Comparison of ENCODE assay signal across 17 mouse cellular contexts in the genomic region with DNA sequence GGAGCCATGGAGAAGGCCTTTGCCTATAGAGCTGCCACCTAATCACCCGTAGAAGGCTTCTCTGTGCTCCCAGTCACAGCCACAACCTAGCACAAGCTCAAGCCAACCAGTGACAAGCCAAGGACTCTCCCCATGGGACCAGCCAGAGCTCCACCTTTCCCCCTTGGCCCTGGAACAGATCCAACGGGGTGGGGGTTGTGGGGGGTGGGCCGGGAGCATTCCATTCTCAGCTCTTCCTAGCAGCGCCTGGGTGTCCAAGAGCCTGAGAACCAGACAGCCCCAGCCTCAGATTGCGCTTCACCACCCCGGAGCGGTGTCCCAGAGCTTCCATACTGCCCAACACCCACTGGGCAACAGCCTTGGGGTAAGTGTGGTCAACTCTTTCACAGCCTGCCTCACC.
"Had no signal": no experiment of that assay in that cellular context is flagged by ENCODE, and none has a peak within 500 bp of the region (broad histone marks: within the 10 kb centered on the region; RNA-seq: fewer than 3 reads in every experiment).

No protein-coding gene starts in this region.

- H3K4me1 ChIP-seq: kidney, embryonic 15.5 days; stomach, embryonic 15.5 days had no signal

- ATAC-seq: liver, embryonic 12.5 days had no signal

- H3K9ac ChIP-seq: kidney, embryonic 15.5 days; limb, embryonic 15.5 days; liver, embryonic 12.5 days; lung, embryonic 14.5 days; stomach, embryonic 15.5 days had no signal

- H3K27ac ChIP-seq: kidney, embryonic 15.5 days; limb, embryonic 15.5 days; liver, embryonic 12.5 days; midbrain, embryonic 10.5 days; stomach, embryonic 15.5 days had no signal

- DNase-seq: kidney, postnatal 25 days; layer of hippocampus, adult 9-11 months; layer of hippocampus, postnatal 36 days; lung, embryonic 14.5 days; lung, postnatal 10 days; lung, postnatal 4 days; retina, postnatal 1 day; right cerebral cortex, postnatal 4 days; spleen, adult 18-20 months; thymus, adult 2 months; thymus, postnatal 25 days had no signal

- H3K4me2 ChIP-seq: kidney, embryonic 15.5 days; limb, embryonic 15.5 days; liver, embryonic 12.5 days; lung, embryonic 14.5 days; stomach, embryonic 15.5 days had no signal

- H3K9me3 ChIP-seq: kidney, embryonic 15.5 days; limb, embryonic 15.5 days; liver, embryonic 12.5 days; midbrain, embryonic 10.5 days; stomach, embryonic 15.5 days had no signal

- H3K27me3 ChIP-seq: kidney, embryonic 15.5 days; limb, embryonic 15.5 days; liver, embryonic 12.5 days; stomach, embryonic 15.5 days had no signal

- H3K4me3 ChIP-seq: kidney, embryonic 15.5 days; limb, embryonic 15.5 days; liver, embryonic 12.5 days; midbrain, embryonic 10.5 days; myocyte; stomach, embryonic 15.5 days had no signal

- H3K36me3 ChIP-seq: kidney, embryonic 15.5 days; limb, embryonic 15.5 days; liver, embryonic 12.5 days; midbrain, embryonic 10.5 days; stomach, embryonic 15.5 days had no signal
